Mouse (Mus musculus) limb, embryonic 12.5 days (tissue): ENCODE measurements at regions not wholly inside any gene's neighbourhood (a gene's known extent, or its start where the extent isn't known, plus 50 kb on each side); places are given as distances from the start of the nearest gene placed in this dataset.

Experiments used
- ATAC-seq: fragments of 200-750 bp; cut with Nextera tagmentation; 2 replicates; pipeline ENCODE4 v1.8.0; 2017; ENCODE audit warnings: low read depth, moderate TSS enrichment; ENCODE audit not compliant: insufficient number of reproducible peaks, insufficient read depth, low FRiP score, low TSS enrichment
- H3K27ac ChIP-seq: fragments of 300-500 bp; sonication (generic); 2 replicates; pipeline ENCODE4 v1.5.1; 2016; ENCODE audit warnings: mild to moderate bottlenecking, moderate library complexity
- H3K27me3 ChIP-seq: fragments of 300-500 bp; sonication (generic); 2 replicates; pipeline ENCODE4 v1.6.1; 2016; ENCODE audit warnings: mild to moderate bottlenecking, moderate library complexity
- H3K36me3 ChIP-seq: fragments of 300-500 bp; sonication (generic); 2 replicates; pipeline ENCODE4 v1.6.1; 2016; ENCODE audit warnings: mild to moderate bottlenecking, moderate library complexity
- H3K4me1 ChIP-seq: fragments of 300-500 bp; sonication (generic); replicated peaks from 2 replicates; pipeline ENCODE4 v1.6.1; 2016
- H3K4me2 ChIP-seq: fragments of 300-500 bp; sonication (generic); 2 replicates; pipeline ENCODE4 v1.6.1; 2016; ENCODE audit warnings: mild to moderate bottlenecking, moderate library complexity
- H3K4me3 ChIP-seq: fragments of 300-500 bp; sonication (generic); replicated peaks from 2 replicates; pipeline ENCODE4 v1.5.1; 2016; ENCODE audit warnings: mild to moderate bottlenecking
- H3K9ac ChIP-seq: fragments of 300-500 bp; sonication (generic); replicated peaks from 2 replicates; pipeline ENCODE4 v1.6.1; 2016; ENCODE audit warnings: mild to moderate bottlenecking, moderate library complexity
- H3K9me3 ChIP-seq: fragments of 300-500 bp; sonication (generic); 2 replicates; pipeline ENCODE4 v1.6.1; 2016; ENCODE audit warnings: mild to moderate bottlenecking, moderate library complexity
- WGBS: fragments of 180-500 bp; shearing (Covaris S2); methylation state at CpG from one replicate; pipeline ENCODE4 v1.1.7; 2016; 5-methylcytosine and 5-hydroxymethylcytosine counted together

- ATAC-seq = no peak
- Histone ChIP-seq H3K4me3 (no peak overlapping the region), H3K4me1 (no peaks in the 10 kb centered on the region), H3K9me3 (no peaks in the 10 kb centered on the region), H3K4me2 (no peak overlapping the region), H3K36me3 (no peaks in the 10 kb centered on the region), H3K27me3 (no peaks in the 10 kb centered on the region), H3K27ac (no peak overlapping the region), H3K9ac (no peak overlapping the region)
- WGBS = 73% methylated on average over 4 of the region's 4 CpGs
Measured at GRCm38 (mm10) chr11:17324651-17325050, 67.3 kb downstream of the C1d start.

DNA sequence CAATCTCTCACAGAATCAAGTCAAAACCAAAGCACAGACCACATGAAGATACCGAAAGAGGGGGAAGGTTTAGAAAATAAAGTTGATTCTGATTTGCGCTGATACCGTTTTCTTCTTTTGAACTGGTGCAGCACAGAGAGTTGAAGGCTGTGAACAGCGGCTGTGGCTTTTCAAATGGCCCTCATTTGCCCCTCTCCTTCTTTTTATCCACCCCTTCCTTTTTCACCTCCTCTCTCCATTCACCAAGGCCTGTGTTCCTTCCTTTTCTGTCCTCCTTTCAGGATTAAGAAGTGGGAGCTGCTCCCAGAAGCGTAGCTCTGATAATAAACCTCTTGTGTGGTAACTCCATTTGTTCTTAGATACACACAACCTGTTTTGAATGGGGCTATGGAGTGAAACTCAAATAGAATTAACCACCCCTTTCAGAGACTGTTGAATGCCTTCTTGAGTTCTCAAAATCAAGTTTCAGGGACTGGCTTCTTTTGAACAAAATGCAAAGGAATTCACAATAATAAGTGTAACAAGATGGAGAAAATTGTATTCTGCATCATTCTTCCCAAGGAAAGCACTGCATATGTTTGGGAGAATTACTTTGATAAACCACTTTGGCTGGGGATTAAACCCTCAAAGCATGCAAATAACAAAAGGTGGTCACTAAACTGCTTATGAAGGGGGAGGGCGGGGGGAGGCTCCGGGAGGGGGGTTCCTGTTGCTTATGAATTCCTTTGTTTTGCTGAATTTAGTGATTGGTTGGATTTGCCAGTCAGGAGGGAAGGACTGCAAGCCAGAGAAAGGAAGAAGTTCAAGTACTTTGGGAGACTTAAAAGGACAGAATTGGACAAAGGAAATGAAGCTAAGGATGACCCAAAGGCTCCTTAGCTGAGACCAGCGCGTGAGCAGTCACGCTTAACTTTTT, 68.6 kb downstream of the C1d start:
- H3K4me2 ChIP-seq = no peak overlapping the region
- ATAC-seq = no peak
- H3K4me1 ChIP-seq = no peaks in the 10 kb centered on the region
- H3K4me3 ChIP-seq = no peak overlapping the region
- H3K9me3 ChIP-seq = no peaks in the 10 kb centered on the region
- no peaks in the 10 kb centered on the region for H3K36me3 ChIP-seq
- no peak overlapping the region for H3K27ac ChIP-seq
- H3K9ac ChIP-seq = no peak overlapping the region
- WGBS = 83% methylated on average over 10 of the region's 10 CpGs
- H3K27me3 ChIP-seq = no peaks in the 10 kb centered on the region

DNA sequence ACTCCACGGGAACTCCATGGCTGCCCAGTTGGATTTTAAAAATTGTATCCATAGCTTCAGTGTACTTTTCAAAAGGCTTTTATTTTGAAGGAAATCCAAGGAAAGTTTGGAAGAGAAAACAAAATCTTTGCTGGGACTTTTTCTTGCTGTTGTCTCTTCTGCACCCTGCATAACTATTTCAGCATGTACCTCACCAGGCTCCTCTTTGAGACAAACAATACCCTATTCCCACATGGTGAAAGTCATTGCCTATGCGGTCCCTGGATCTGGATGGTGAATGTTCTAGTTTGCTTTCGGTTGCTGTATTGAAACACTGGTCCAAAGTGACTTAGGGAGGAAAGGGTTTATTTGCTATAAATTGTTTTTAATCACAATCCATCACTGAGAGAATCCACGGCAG, 69.3 kb downstream of the C1d start:
- no peak overlapping the region for H3K4me2 ChIP-seq
- H3K9me3 ChIP-seq = no peaks in the 10 kb centered on the region
- no peak overlapping the region for H3K9ac ChIP-seq
- ATAC-seq = no peak
- no peak overlapping the region for H3K27ac ChIP-seq
- H3K27me3 ChIP-seq = no peaks in the 10 kb centered on the region; the same call in 1 of the 2 replicates
- H3K36me3 ChIP-seq = no peaks in the 10 kb centered on the region
- WGBS = 80% methylated on average over 4 of the region's 4 CpGs
- H3K4me3 ChIP-seq = no peak overlapping the region
- no peaks in the 10 kb centered on the region for H3K4me1 ChIP-seq

GRCm38 (mm10) chr11:17351476-17351875, 94.1 kb downstream of the C1d start:
- peaks cover 3% of the 10 kb centered on the region; the same call in 1 of the 2 replicates for H3K27me3 ChIP-seq
- no peak overlapping the region for H3K9ac ChIP-seq
- no peak overlapping the region for H3K27ac ChIP-seq
- no peak overlapping the region for H3K4me2 ChIP-seq
- no peak for ATAC-seq
- no peaks in the 10 kb centered on the region for H3K9me3 ChIP-seq
- H3K4me1 ChIP-seq = peaks cover 13% of the 10 kb centered on the region; the same call in 1 of the 2 replicates
- 91% methylated on average over 1 of the region's 1 CpGs for WGBS
- no peaks in the 10 kb centered on the region for H3K36me3 ChIP-seq
- no peak overlapping the region for H3K4me3 ChIP-seq

GRCm38 (mm10) chr11:17352148-17353130, 95.1 kb downstream of the C1d start:
- Histone ChIP-seq H3K4me1 (peaks cover 13% of the 10 kb centered on the region; the same call in 1 of the 2 replicates), H3K4me3 (no peak overlapping the region), H3K4me2 (no peak overlapping the region), H3K9ac (no peak overlapping the region), H3K9me3 (no peaks in the 10 kb centered on the region), H3K27ac (no peak overlapping the region), H3K36me3 (no peaks in the 10 kb centered on the region), H3K27me3 (peaks cover 3% of the 10 kb centered on the region; the same call in 1 of the 2 replicates)
- ATAC-seq = no peak
- WGBS = 55% methylated on average over 17 of the region's 17 CpGs

DNA sequence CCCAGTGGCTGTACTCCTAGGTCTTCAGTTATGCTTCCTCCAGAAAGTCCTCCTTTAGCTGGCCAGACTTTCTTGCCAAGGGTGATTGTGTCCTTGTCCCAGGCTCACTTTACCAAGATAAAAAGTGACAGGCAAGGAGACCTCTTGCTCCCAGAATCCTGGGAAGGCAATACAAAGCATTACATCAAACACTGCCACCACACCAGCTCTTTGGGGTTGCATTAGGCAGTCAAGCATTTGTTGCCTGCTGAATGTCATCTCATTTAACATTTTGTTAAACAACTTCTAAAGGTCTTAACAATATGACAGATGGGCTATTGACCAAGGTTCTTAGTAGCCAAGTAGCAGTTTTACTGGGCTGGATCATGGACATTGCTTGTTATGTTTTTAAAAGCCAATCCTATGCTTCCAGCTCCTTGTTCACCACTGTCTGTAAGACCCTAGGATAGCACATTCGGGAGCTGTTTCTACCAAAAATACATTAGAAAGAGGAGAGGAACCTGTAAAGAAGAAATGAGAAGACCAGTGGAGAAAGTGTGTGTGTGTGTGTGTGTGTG, 102.4 kb downstream of the C1d start:
- Histone ChIP-seq H3K4me1 (no peaks in the 10 kb centered on the region), H3K27ac (no peak overlapping the region), H3K36me3 (no peaks in the 10 kb centered on the region), H3K9me3 (no peaks in the 10 kb centered on the region), H3K4me2 (no peak overlapping the region), H3K4me3 (no peak overlapping the region), H3K27me3 (peaks cover 1% of the 10 kb centered on the region; the same call in 1 of the 2 replicates), H3K9ac (no peak overlapping the region)
- no peak for ATAC-seq
- WGBS = 83% methylated on average over 1 of the region's 1 CpGs

- Histone ChIP-seq H3K9ac (no peak overlapping the region), H3K4me2 (no peak overlapping the region), H3K4me1 (no peaks in the 10 kb centered on the region), H3K27me3 (no peaks in the 10 kb centered on the region), H3K9me3 (no peaks in the 10 kb centered on the region), H3K27ac (no peak overlapping the region), H3K36me3 (no peaks in the 10 kb centered on the region), H3K4me3 (no peak overlapping the region)
- ATAC-seq = no peak
- WGBS = 80% methylated on average over 3 of the region's 3 CpGs
Measured at GRCm38 (mm10) chr11:17377859-17378258, 120.5 kb downstream of the C1d start.

GRCm38 (mm10) chr11:17386756-17387155, 129.4 kb downstream of the C1d start:
- Histone ChIP-seq H3K4me1 (no peaks in the 10 kb centered on the region), H3K36me3 (no peaks in the 10 kb centered on the region), H3K9ac (no peak overlapping the region), H3K27me3 (no peaks in the 10 kb centered on the region), H3K27ac (no peak overlapping the region), H3K4me3 (no peak overlapping the region), H3K4me2 (no peak overlapping the region), H3K9me3 (no peaks in the 10 kb centered on the region)
- 84% methylated on average over 3 of the region's 3 CpGs for WGBS
- ATAC-seq = no peak

GRCm38 (mm10) chr11:17393832-17394231, 136.5 kb downstream of the C1d start:
- Histone ChIP-seq H3K4me2 (no peak overlapping the region), H3K36me3 (no peaks in the 10 kb centered on the region), H3K27me3 (0 out of 2 replicates have a peak, but pooled peaks cover 3% of the 10 kb centered on the region), H3K9me3 (no peaks in the 10 kb centered on the region), H3K4me3 (no peak overlapping the region), H3K9ac (no peak overlapping the region), H3K4me1 (no peaks in the 10 kb centered on the region), H3K27ac (no peak overlapping the region)
- no peak for ATAC-seq
- WGBS = 64% methylated on average over 6 of the region's 6 CpGs

DNA sequence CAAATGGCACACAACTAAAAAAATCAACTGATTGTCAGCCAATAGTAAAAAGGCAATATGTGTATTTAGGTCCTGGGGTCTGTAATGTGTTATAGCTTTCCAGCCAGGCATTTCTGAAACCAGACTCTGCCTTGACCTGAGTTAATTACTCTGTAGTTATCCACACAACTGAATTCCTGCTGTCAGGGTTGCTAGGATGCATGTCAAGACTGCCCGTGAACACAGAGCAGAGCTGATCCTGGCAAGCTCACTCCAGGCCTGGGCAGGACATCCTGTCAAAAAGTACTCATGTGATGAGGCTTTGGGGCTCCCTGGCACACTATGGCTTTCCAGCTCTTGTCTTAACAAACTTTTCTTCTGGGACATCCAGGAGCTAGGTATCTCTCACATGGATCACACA, 157.2 kb downstream of the C1d start:
- no peaks in the 10 kb centered on the region for H3K9me3 ChIP-seq
- 0 out of 2 replicates have a peak, but pooled peaks cover 3% of the 10 kb centered on the region for H3K27me3 ChIP-seq
- no peak overlapping the region for H3K9ac ChIP-seq
- no peak overlapping the region for H3K4me2 ChIP-seq
- WGBS = 9% methylated on average over 1 of the region's 1 CpGs
- no peak overlapping the region for H3K4me3 ChIP-seq
- ATAC-seq = no peak
- H3K4me1 ChIP-seq = no peaks in the 10 kb centered on the region
- H3K36me3 ChIP-seq = no peaks in the 10 kb centered on the region
- no peak overlapping the region for H3K27ac ChIP-seq

GRCm38 (mm10) chr11:17415144-17415543, 157.8 kb downstream of the C1d start:
- no peaks in the 10 kb centered on the region for H3K9me3 ChIP-seq
- H3K27me3 ChIP-seq = 0 out of 2 replicates have a peak, but pooled peaks cover 3% of the 10 kb centered on the region
- no peak overlapping the region for H3K27ac ChIP-seq
- 27% methylated on average over 1 of the region's 1 CpGs for WGBS
- H3K36me3 ChIP-seq = no peaks in the 10 kb centered on the region
- no peak for ATAC-seq
- H3K9ac ChIP-seq = no peak overlapping the region
- H3K4me1 ChIP-seq = no peaks in the 10 kb centered on the region
- no peak overlapping the region for H3K4me3 ChIP-seq
- H3K4me2 ChIP-seq = no peak overlapping the region
